In the genomic region with DNA sequence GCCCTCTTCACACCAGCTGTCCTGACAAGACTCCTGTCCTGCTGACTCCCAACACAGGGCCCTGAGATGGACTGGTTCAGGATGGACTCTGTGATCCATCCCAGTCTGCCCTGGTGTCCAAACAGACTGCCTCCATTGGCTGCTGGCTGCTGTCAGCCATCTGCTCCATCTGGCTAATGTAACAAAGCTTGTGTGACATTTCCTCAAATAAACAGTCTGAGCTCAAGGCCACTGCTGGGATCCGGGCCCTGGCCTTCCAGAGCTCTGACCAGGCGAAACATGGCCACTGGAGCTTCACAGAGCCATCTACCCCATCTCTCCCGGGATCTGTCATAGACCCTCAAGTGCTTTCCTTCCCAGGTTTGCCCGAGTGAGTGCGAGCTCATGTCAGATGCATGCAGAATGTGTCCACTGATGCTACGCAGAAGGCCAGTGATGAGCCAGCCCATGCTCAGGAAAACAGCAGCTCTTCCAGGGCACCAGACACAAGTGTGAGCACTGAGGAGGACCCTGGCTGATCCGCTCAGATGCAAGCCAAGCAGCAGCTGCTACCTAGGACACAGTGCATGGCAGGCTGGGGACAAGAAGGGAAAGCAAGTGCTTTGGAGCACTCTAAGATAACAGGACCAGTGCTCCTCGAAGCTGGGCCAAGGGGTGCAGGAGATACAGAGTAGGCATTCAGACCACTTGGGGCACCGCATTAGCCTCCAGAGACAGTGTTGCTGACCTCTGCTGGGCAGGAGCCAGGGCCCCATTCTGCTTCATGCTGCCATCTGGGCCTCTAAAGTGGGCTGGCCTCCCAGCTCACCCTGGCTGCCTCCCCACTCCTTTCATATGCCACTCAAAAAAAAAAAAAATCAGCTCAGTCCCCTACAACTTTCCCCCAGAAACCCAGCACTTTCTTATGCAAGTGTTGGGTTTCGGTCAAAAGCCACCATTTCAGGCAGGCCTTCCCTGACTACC, we compare ENCODE assay signal across 9 mouse cellular contexts. TPM values are rescaled to one million over a fixed set of nuclear protein-coding genes. Genes with fewer than 3 reads are reported as not detected.
A peak's percentile ranks its signal among the peaks of the same experiment; 100 is the strongest.
DNase-seq lines count a peak whose midpoint lies in the region; ATAC-seq lines count a peak whose summit lies in the region.
"Had no signal": no experiment of that assay in that cellular context is flagged by ENCODE, and none has a peak within 500 bp of the region (broad histone marks: within the 10 kb centered on the region; RNA-seq: fewer than 3 reads in every experiment).

No protein-coding gene starts in this region.

- no peak for DNase-seq in heart, postnatal 4 days
- DNase-seq in ovary, postnatal 36 days (ENCODE audit: low spot score), result peak; percentile 40
- no peak for DNase-seq in ovary, adult 18-20 months (ENCODE audit: low spot score)
- DNase-seq in cerebellum, adult 9-11 months, result peak; percentile 89
- DNase-seq in yolk sac, embryonic 10.5 days (ENCODE audit: low spot score), result peak; percentile 27
- no peak for DNase-seq in embryo, embryonic 10.5 days (ENCODE audit: low spot score)

- H3K9ac ChIP-seq in heart, embryonic 13.5 days, result peak overlapping the region; percentile 25
- no peak overlapping the region for H3K9ac ChIP-seq in kidney, embryonic 15.5 days

- H3K4me1 ChIP-seq in heart, embryonic 13.5 days, result peaks cover 39% of the 10 kb centered on the region
- H3K4me1 ChIP-seq in kidney, embryonic 15.5 days, result peaks cover 12% of the 10 kb centered on the region

- H3K36me3 ChIP-seq in heart, embryonic 13.5 days, result no peaks in the 10 kb centered on the region
- no peaks in the 10 kb centered on the region for H3K36me3 ChIP-seq in kidney, embryonic 15.5 days

- H3K4me2 ChIP-seq in heart, embryonic 13.5 days, result no peak overlapping the region
- H3K4me2 ChIP-seq in kidney, embryonic 15.5 days, result no peak overlapping the region

- ATAC-seq in heart, embryonic 13.5 days (ENCODE audit: extremely low read depth, insufficient number of reproducible peaks, low FRiP score, low TSS enrichment), result no peak
- ATAC-seq in kidney, embryonic 15.5 days (replicated peaks; ENCODE audit: low FRiP score), result no peak

- no peaks in the 10 kb centered on the region for H3K9me3 ChIP-seq in heart, embryonic 13.5 days
- H3K9me3 ChIP-seq in kidney, embryonic 15.5 days (replicated peaks), result no peaks in the 10 kb centered on the region

- 45% methylated on average over 10 of the region's 10 CpGs for WGBS in heart, embryonic 13.5 days
- 79% methylated on average over 10 of the region's 10 CpGs for WGBS in kidney, embryonic 15.5 days

- no peaks in the 10 kb centered on the region for H3K27me3 ChIP-seq in heart, embryonic 13.5 days (replicated peaks)
- H3K27me3 ChIP-seq in kidney, embryonic 15.5 days, result no peaks in the 10 kb centered on the region
- H3K27me3 ChIP-seq: CH12.LX had no signal

- H3K4me3 ChIP-seq in heart, embryonic 13.5 days, result no peak overlapping the region
- H3K4me3 ChIP-seq in kidney, embryonic 15.5 days (replicated peaks), result no peak overlapping the region

- H3K27ac ChIP-seq in heart, embryonic 13.5 days (replicated peaks), result peak overlapping the region; percentile 13; the same call in 1 of the 2 replicates
- H3K27ac ChIP-seq in kidney, embryonic 15.5 days, result no peak overlapping the region

RNA-seq across cellular contexts. Expression of gene Pemt, which starts 18.1 kb away (rescaled TPM):
- 12.8 and 13.7 TPM in 2 replicates for polyA plus RNA-seq in heart, embryonic 13.5 days (2015; fragmentation: Nextera tagmentation; extraction: Ambion mirVana)
- total RNA-seq in heart, postnatal 4 days (2021), result 1 to 10 TPM; 2.3 to 2.9 TPM
- 12.6 and 13.0 TPM in 2 replicates for polyA plus RNA-seq in kidney, embryonic 15.5 days (2015; fragmentation: Nextera tagmentation; extraction: Ambion mirVana)

Comparison
In these comparisons a context has a peak if more than half of its experiments do, and no peak if none do; other contexts are left out.
1. DNase-seq: peak in ovary, postnatal 36 days (single experiment), cerebellum, adult 9-11 months (single experiment) and yolk sac, embryonic 10.5 days (single experiment); none in heart, postnatal 4 days (single experiment), ovary, adult 18-20 months (single experiment) and embryo, embryonic 10.5 days (single experiment).